Mouse (Mus musculus) midbrain, embryonic 11.5 days (tissue): ENCODE data around the gene Ms4a2. TPM values are rescaled to one million over a fixed set of nuclear protein-coding genes. Genes with fewer than 3 reads are reported as not detected.

Experiments
- ATAC-seq: fragments of 200-750 bp; cut with Nextera tagmentation; 2 replicates; pipeline ENCODE4 v1.8.0; 2017; ENCODE audit warnings: moderate TSS enrichment, moderate library complexity; ENCODE audit not compliant: low FRiP score
- DNase-seq: peaks from one replicate; pipeline ENCODE4 v3.0.0; 2015; ENCODE audit warnings: low spot score; ENCODE audit errors: missing footprints
- H3K27ac ChIP-seq: fragments of 300-500 bp; sonication (generic); 2 replicates; pipeline ENCODE4 v1.5.1; 2014; ENCODE audit warnings: low read depth, low read length
- H3K27me3 ChIP-seq: fragments of 300-500 bp; sonication (generic); 2 replicates; pipeline ENCODE4 v1.6.1; 2014; ENCODE audit warnings: mild to moderate bottlenecking, low read length, moderate library complexity, mixed read lengths; ENCODE audit not compliant: control insufficient read depth, insufficient read depth
- H3K36me3 ChIP-seq: fragments of 300-500 bp; sonication (generic); 2 replicates; pipeline ENCODE4 v1.6.1; 2014; ENCODE audit warnings: mild to moderate bottlenecking, low read length, moderate library complexity, mixed read lengths; ENCODE audit not compliant: control insufficient read depth, insufficient read depth
- H3K4me1 ChIP-seq: fragments of 300-500 bp; sonication (generic); 2 replicates; pipeline ENCODE4 v1.6.1; 2014; ENCODE audit warnings: low read length; ENCODE audit not compliant: control insufficient read depth, insufficient read depth
- H3K4me2 ChIP-seq: fragments of 300-500 bp; sonication (generic); 2 replicates; pipeline ENCODE4 v1.6.1; 2014; ENCODE audit warnings: mild to moderate bottlenecking, moderate library complexity
- H3K4me3 ChIP-seq: fragments of 300-500 bp; sonication (generic); 2 replicates; pipeline ENCODE4 v1.5.1; 2014; ENCODE audit warnings: low read depth, low read length
- H3K9ac ChIP-seq: fragments of 300-500 bp; sonication (generic); 2 replicates; pipeline ENCODE4 v1.6.1; 2014; ENCODE audit warnings: low read length
- H3K9me3 ChIP-seq: fragments of 300-500 bp; sonication (generic); 2 replicates; pipeline ENCODE4 v1.6.1; 2016; ENCODE audit warnings: low read length; ENCODE audit not compliant: control insufficient read depth
- WGBS: fragments of 180-500 bp; shearing (Covaris S2); extraction: QIAGEN DNeasy Blood & Tissue Kit; methylation state at CpG from one replicate; pipeline ENCODE4 v1.1.7; 2014; 5-methylcytosine and 5-hydroxymethylcytosine counted together
- polyA plus RNA-seq: library from polyadenylated mRNA; unstranded; fragments of >200 nt; fragmentation: Nextera tagmentation; extraction: Ambion mirVana; gene quantifications from 2 replicates; pipeline ENCODE4 v1.2.1, GENCODE M21; 2014

Gene Ms4a2
- polyA plus RNA-seq, 1 experiment from 2014 or later: not detected

GRCm38 (mm10) chr19:11611541-11611945, 12.0 kb downstream of the Ms4a2 start:
- no peak overlapping the region for H3K4me2 ChIP-seq
- no peaks in the 10 kb centered on the region for H3K9me3 ChIP-seq
- ATAC-seq (peak; percentile 87), DNase-seq (peak; percentile 86)
- 31% methylated on average over 6 of the region's 6 CpGs for WGBS
- H3K27ac ChIP-seq: no peak overlapping the region
- no peaks in the 10 kb centered on the region for H3K36me3 ChIP-seq
- no peaks in the 10 kb centered on the region for H3K27me3 ChIP-seq
- no peak overlapping the region for H3K9ac ChIP-seq
- H3K4me1 ChIP-seq: no peaks in the 10 kb centered on the region
- H3K4me3 ChIP-seq: no peak overlapping the region

GRCm38 (mm10) chr19:11608172-11608571, 15.3 kb downstream of the Ms4a2 start:
- no peaks in the 10 kb centered on the region for H3K9me3 ChIP-seq
- H3K4me3 ChIP-seq: no peak overlapping the region
- no peaks in the 10 kb centered on the region for H3K36me3 ChIP-seq
- H3K4me1 ChIP-seq: no peaks in the 10 kb centered on the region
- peak; percentile 92 for DNase-seq
- 16% methylated on average over 1 of the region's 1 CpGs for WGBS
- no peak for ATAC-seq
- H3K9ac ChIP-seq: no peak overlapping the region
- H3K4me2 ChIP-seq: no peak overlapping the region
- H3K27me3 ChIP-seq: no peaks in the 10 kb centered on the region
- no peak overlapping the region for H3K27ac ChIP-seq

- Histone ChIP-seq H3K4me2 (no peak within 1 kb of the TSS), H3K9ac (no peak within 1 kb of the TSS), H3K27me3 (no peaks in the 10 kb centered on the region), H3K4me1 (no peaks in the 10 kb centered on the region), H3K4me3 (no peak within 1 kb of the TSS), H3K27ac (no peak within 1 kb of the TSS), H3K9me3 (no peaks in the 10 kb centered on the region), H3K36me3 (no peaks in the 10 kb centered on the region)
- no peak for ATAC-seq
- WGBS: 82% methylated on average over 2 of the region's 2 CpGs
- no peak for DNase-seq
Observed at GRCm38 (mm10) chr19:11604603-11605002, 18.9 kb downstream of the Ms4a2 start, which contains the start of gene Ms4a6d. TSS of gene Ms4a6d (minus strand) at chr19:11604849.

- no peaks in the 10 kb centered on the region for H3K9me3 ChIP-seq
- H3K27me3 ChIP-seq: no peaks in the 10 kb centered on the region
- H3K36me3 ChIP-seq: no peaks in the 10 kb centered on the region
- ATAC-seq: no peak
- WGBS: 82% methylated on average over 2 of the region's 2 CpGs
- no peaks in the 10 kb centered on the region for H3K4me1 ChIP-seq
- H3K4me2 ChIP-seq: no peak overlapping the region
- no peak overlapping the region for H3K4me3 ChIP-seq
- H3K9ac ChIP-seq: no peak overlapping the region
- no peak for DNase-seq
- H3K27ac ChIP-seq: no peak overlapping the region
Observed at GRCm38 (mm10) chr19:11602026-11602425, 21.5 kb downstream of the Ms4a2 start.

GRCm38 (mm10) chr19:11601349-11601748, 22.2 kb downstream of the Ms4a2 start:
- H3K4me3 ChIP-seq: no peak overlapping the region
- H3K27ac ChIP-seq: no peak overlapping the region
- H3K4me1 ChIP-seq: no peaks in the 10 kb centered on the region
- no peak overlapping the region for H3K4me2 ChIP-seq
- no peaks in the 10 kb centered on the region for H3K27me3 ChIP-seq
- no peak for DNase-seq
- WGBS: 93% methylated on average over 3 of the region's 3 CpGs
- H3K9me3 ChIP-seq: no peaks in the 10 kb centered on the region
- no peak overlapping the region for H3K9ac ChIP-seq
- H3K36me3 ChIP-seq: no peaks in the 10 kb centered on the region
- ATAC-seq: no peak

GRCm38 (mm10) chr19:11589891-11590449, 33.5 kb downstream of the Ms4a2 start:
- H3K27me3 ChIP-seq: no peaks in the 10 kb centered on the region
- ATAC-seq (no peak), DNase-seq (no peak)
- 75% methylated on average over 2 of the region's 2 CpGs for WGBS
- H3K27ac ChIP-seq: no peak overlapping the region
- H3K4me1 ChIP-seq: no peaks in the 10 kb centered on the region
- H3K4me3 ChIP-seq: no peak overlapping the region
- H3K9me3 ChIP-seq: no peaks in the 10 kb centered on the region
- no peaks in the 10 kb centered on the region for H3K36me3 ChIP-seq
- no peak overlapping the region for H3K9ac ChIP-seq
- H3K4me2 ChIP-seq: no peak overlapping the region

GRCm38 (mm10) chr19:11589205-11589604, 34.3 kb downstream of the Ms4a2 start:
- H3K9me3 ChIP-seq: no peaks in the 10 kb centered on the region
- H3K36me3 ChIP-seq: no peaks in the 10 kb centered on the region
- no peak overlapping the region for H3K4me2 ChIP-seq
- H3K27ac ChIP-seq: no peak overlapping the region
- no peak overlapping the region for H3K4me3 ChIP-seq
- ATAC-seq (no peak), DNase-seq (no peak)
- no peaks in the 10 kb centered on the region for H3K27me3 ChIP-seq
- WGBS: 76% methylated on average over 4 of the region's 4 CpGs
- no peaks in the 10 kb centered on the region for H3K4me1 ChIP-seq
- H3K9ac ChIP-seq: no peak overlapping the region

GRCm38 (mm10) chr19:11574965-11575364, 48.6 kb downstream of the Ms4a2 start:
- H3K9ac ChIP-seq: no peak overlapping the region
- no peak overlapping the region for H3K27ac ChIP-seq
- no peak overlapping the region for H3K4me3 ChIP-seq
- H3K4me2 ChIP-seq: no peak overlapping the region
- no peak for DNase-seq
- H3K4me1 ChIP-seq: no peaks in the 10 kb centered on the region
- H3K27me3 ChIP-seq: no peaks in the 10 kb centered on the region
- no peak for ATAC-seq
- WGBS: 89% methylated on average over 8 of the region's 8 CpGs
- H3K36me3 ChIP-seq: no peaks in the 10 kb centered on the region
- H3K9me3 ChIP-seq: no peaks in the 10 kb centered on the region
